ENCODE assay signal across 19 mouse cellular contexts in the genomic region with DNA sequence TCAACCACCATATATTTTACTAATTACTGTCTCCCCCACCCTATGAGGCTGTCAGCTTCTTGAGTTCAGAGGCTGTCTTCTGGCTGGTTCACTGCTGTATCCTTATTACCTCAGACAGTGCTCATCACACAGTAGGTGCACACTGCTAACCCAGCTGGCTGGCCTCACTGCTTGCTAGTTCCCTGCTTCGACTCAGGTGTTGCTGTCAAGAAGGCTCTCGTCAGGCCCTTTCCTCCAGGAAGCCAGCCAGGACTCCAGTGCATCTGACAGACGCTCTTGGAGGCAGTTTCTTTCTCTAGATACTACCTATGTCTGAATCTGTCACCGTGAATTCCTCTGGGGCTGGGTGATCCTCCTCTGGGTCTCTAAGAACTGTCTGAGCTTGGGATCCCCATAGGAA.
"Had no signal": no experiment of that assay in that cellular context is flagged by ENCODE, and none has a peak within 500 bp of the region (broad histone marks: within the 10 kb centered on the region; RNA-seq: fewer than 3 reads in every experiment).

No protein-coding gene starts in this region.

- H3K4me1 ChIP-seq: limb, embryonic 12.5 days; liver, embryonic 13.5 days; lung, embryonic 15.5 days; megakaryocyte, embryonic 14.5 days; stomach, embryonic 15.5 days had no signal

- H3K9me3 ChIP-seq: limb, embryonic 12.5 days; liver, embryonic 13.5 days; lung, embryonic 15.5 days; megakaryocyte, embryonic 14.5 days; midbrain, embryonic 13.5 days; stomach, embryonic 15.5 days had no signal

- H3K9ac ChIP-seq: limb, embryonic 12.5 days; liver, embryonic 13.5 days; liver, postnatal 0 days; lung, embryonic 15.5 days; midbrain, embryonic 13.5 days; stomach, embryonic 15.5 days had no signal

- ATAC-seq: liver, postnatal 0 days had no signal

- H3K27ac ChIP-seq: kidney, postnatal 0 days; limb, embryonic 12.5 days; liver, embryonic 13.5 days; lung, embryonic 15.5 days; macrophage; stomach, embryonic 15.5 days had no signal

- H3K4me3 ChIP-seq: limb, embryonic 12.5 days; liver, embryonic 13.5 days; lung, embryonic 15.5 days; megakaryocyte, embryonic 14.5 days; midbrain, embryonic 13.5 days; stomach, embryonic 15.5 days had no signal

- DNase-seq: kidney, adult 9 months; kidney, postnatal 36 days; layer of hippocampus, adult 9-11 months; layer of hippocampus, postnatal 36 days; liver; liver, embryonic 13.5 days; liver, postnatal 0 days; lung, postnatal 14 days; retina, postnatal 1 day; right cerebral cortex, postnatal 4 days; spleen, adult 18-20 months; thymus, postnatal 4 days had no signal

- H3K4me2 ChIP-seq: limb, embryonic 12.5 days; liver, embryonic 13.5 days; lung, embryonic 15.5 days; midbrain, embryonic 13.5 days; stomach, embryonic 15.5 days had no signal

- H3K36me3 ChIP-seq: limb, embryonic 12.5 days; liver, embryonic 13.5 days; lung, embryonic 15.5 days; midbrain, embryonic 13.5 days; stomach, embryonic 15.5 days had no signal

- H3K27me3 ChIP-seq: liver, embryonic 13.5 days; lung, embryonic 15.5 days; stomach, embryonic 15.5 days had no signal
